ENCODE assay signal across 9 mouse cellular contexts in genomic region chr9:62353784-62354183, GRCm38 (mm10). TPM values are rescaled to one million over a fixed set of nuclear protein-coding genes. Genes with fewer than 3 reads are reported as not detected.
A peak's percentile ranks its signal among the peaks of the same experiment; 100 is the strongest.
DNase-seq lines count a peak whose midpoint lies in the region; ATAC-seq and TF ChIP-seq lines count a peak whose summit lies in the region.
"Had no signal": no experiment of that assay in that cellular context is flagged by ENCODE, and none has a peak within 500 bp of the region (broad histone marks: within the 10 kb centered on the region; RNA-seq: fewer than 3 reads in every experiment).

No protein-coding gene starts in this region.

- 67% methylated on average over 7 of the region's 7 CpGs for WGBS in kidney, embryonic 15.5 days
- WGBS in liver, embryonic 11.5 days: 33% methylated on average over 7 of the region's 7 CpGs
- 57% methylated on average over 7 of the region's 7 CpGs for WGBS in stomach, postnatal 0 days

- H3K27ac ChIP-seq in kidney, embryonic 15.5 days: 0 out of 2 replicates have a peak overlapping the region, but pooled peaks have one; percentile 15
- peak overlapping the region; percentile 67; the same call in 1 of the 2 replicates for H3K27ac ChIP-seq in liver, embryonic 11.5 days (ENCODE audit: low read depth, low read length)
- H3K27ac ChIP-seq in stomach, postnatal 0 days (replicated peaks): no peak overlapping the region
- H3K27ac ChIP-seq in layer of hippocampus, adult 2 months: no peak overlapping the region

- no peak for TF ChIP-seq CTCF in stomach, postnatal 0 days (IDR thresholded peaks at IDR 0.05; ENCODE audit: low read depth)
- no peak for TF ChIP-seq CTCF in layer of hippocampus, adult 2 months (conservative IDR thresholded peaks at IDR 0.05)

- peaks cover 65% of the 10 kb centered on the region for H3K4me1 ChIP-seq in kidney, embryonic 15.5 days
- H3K4me1 ChIP-seq in liver, embryonic 11.5 days (replicated peaks; ENCODE audit: control insufficient read depth, insufficient read depth, low read length): peaks cover 84% of the 10 kb centered on the region
- H3K4me1 ChIP-seq in stomach, postnatal 0 days (replicated peaks; ENCODE audit: control insufficient read depth, insufficient read depth): peaks cover 10% of the 10 kb centered on the region; the same call in 1 of the 2 replicates

- ATAC-seq in kidney, embryonic 15.5 days (replicated peaks; ENCODE audit: low FRiP score): no peak
- peak; percentile 84 for ATAC-seq in activated CD4-positive, CD25-positive, alpha-beta regulatory T cell, adult 4 months
- ATAC-seq in liver, embryonic 11.5 days (replicated peaks; ENCODE audit: low FRiP score): peak; percentile 93
- peak; percentile 68 for ATAC-seq in stomach, postnatal 0 days (ENCODE audit: low FRiP score, low TSS enrichment)

- no peak for TF ChIP-seq EP300 in stomach, postnatal 0 days (optimal IDR thresholded peaks at IDR 0.05)

- no peaks in the 10 kb centered on the region for H3K9me3 ChIP-seq in kidney, embryonic 15.5 days (replicated peaks)
- H3K9me3 ChIP-seq in liver, embryonic 11.5 days (ENCODE audit: control insufficient read depth, low read length): no peaks in the 10 kb centered on the region
- no peaks in the 10 kb centered on the region for H3K9me3 ChIP-seq in stomach, postnatal 0 days (ENCODE audit: control insufficient read depth, low read length)

- DNase-seq in kidney, postnatal 10 days: no peak
- DNase-seq in liver, embryonic 11.5 days (ENCODE audit: low spot score): no peak
- no peak for DNase-seq in stomach, postnatal 0 days (ENCODE audit: low spot score)
- DNase-seq in urinary bladder, postnatal 25 days (ENCODE audit: low spot score): no peak
- no peak for DNase-seq in cerebellum, adult 11-12 months
- DNase-seq in layer of hippocampus, adult 2 months (ENCODE audit: low spot score in 2 of 2): no peak
- DNase-seq: cerebellum, adult 2 months had no signal

- peaks cover 22% of the 10 kb centered on the region for H3K36me3 ChIP-seq in kidney, embryonic 15.5 days
- H3K36me3 ChIP-seq in liver, embryonic 11.5 days (ENCODE audit: control insufficient read depth, insufficient read depth, low read length): peaks cover 10% of the 10 kb centered on the region; the same call in 1 of the 2 replicates
- H3K36me3 ChIP-seq in stomach, postnatal 0 days (ENCODE audit: control insufficient read depth, insufficient read depth, low read length): no peaks in the 10 kb centered on the region

- no peak overlapping the region for H3K4me3 ChIP-seq in kidney, embryonic 15.5 days (replicated peaks)
- H3K4me3 ChIP-seq in liver, embryonic 11.5 days (ENCODE audit: low read depth, low read length): no peak overlapping the region
- H3K4me3 ChIP-seq in stomach, postnatal 0 days (ENCODE audit: low read depth, low read length): no peak overlapping the region
- H3K4me3 ChIP-seq in layer of hippocampus, adult 2 months: no peak overlapping the region

- no peak overlapping the region for H3K4me2 ChIP-seq in kidney, embryonic 15.5 days
- peak overlapping the region; percentile 28 for H3K4me2 ChIP-seq in liver, embryonic 11.5 days
- no peak overlapping the region for H3K4me2 ChIP-seq in stomach, postnatal 0 days (replicated peaks; ENCODE audit: low read depth)

- H3K9ac ChIP-seq in kidney, embryonic 15.5 days: no peak overlapping the region
- H3K9ac ChIP-seq in liver, embryonic 11.5 days (ENCODE audit: low read depth, low read length): no peak overlapping the region
- no peak overlapping the region for H3K9ac ChIP-seq in stomach, postnatal 0 days (ENCODE audit: low read length)

- H3K27me3 ChIP-seq in kidney, embryonic 15.5 days: no peaks in the 10 kb centered on the region
- no peaks in the 10 kb centered on the region for H3K27me3 ChIP-seq in liver, embryonic 11.5 days (replicated peaks; ENCODE audit: control insufficient read depth, insufficient read depth, low read length)
- no peaks in the 10 kb centered on the region for H3K27me3 ChIP-seq in stomach, postnatal 0 days (ENCODE audit: control insufficient read depth, insufficient read depth, low read length)

RNA-seq across cellular contexts. Expression of gene Anp32a, which starts 12.7 kb away (rescaled TPM):
- 217 and 225 TPM in 2 replicates for polyA plus RNA-seq in kidney, embryonic 15.5 days (2015; fragmentation: Nextera tagmentation; extraction: Ambion mirVana)
- 100 to 1,000 TPM; 108 to 132 TPM for polyA plus RNA-seq in activated CD4-positive, CD25-positive, alpha-beta regulatory T cell, adult 4 months (2017; shearing (Covaris generic))
- polyA plus RNA-seq in liver, embryonic 11.5 days (2014; fragmentation: Nextera tagmentation; extraction: Ambion mirVana): 107 and 112 TPM in 2 replicates
- polyA plus RNA-seq in stomach, postnatal 0 days (2015; fragmentation: Nextera tagmentation; extraction: Ambion mirVana): 67.9 and 89.9 TPM in 2 replicates
- 100 to 1,000 TPM; 350 to 351 TPM for total RNA-seq in layer of hippocampus, adult 2 months (2021)

Comparison
In these comparisons a context has a peak if more than half of its experiments do, and no peak if none do; other contexts are left out.
1. H3K27ac ChIP-seq: peak in kidney, embryonic 15.5 days (single experiment) and liver, embryonic 11.5 days (single experiment); none in stomach, postnatal 0 days (single experiment) and layer of hippocampus, adult 2 months (single experiment).